Mouse (Mus musculus): ENCODE results near the gene Il27. TPM values are rescaled to one million over a fixed set of nuclear protein-coding genes. Genes with fewer than 3 reads are reported as not detected.

The Il27 gene
- polyA plus RNA-seq, 1 experiment, result not detected

DNA sequence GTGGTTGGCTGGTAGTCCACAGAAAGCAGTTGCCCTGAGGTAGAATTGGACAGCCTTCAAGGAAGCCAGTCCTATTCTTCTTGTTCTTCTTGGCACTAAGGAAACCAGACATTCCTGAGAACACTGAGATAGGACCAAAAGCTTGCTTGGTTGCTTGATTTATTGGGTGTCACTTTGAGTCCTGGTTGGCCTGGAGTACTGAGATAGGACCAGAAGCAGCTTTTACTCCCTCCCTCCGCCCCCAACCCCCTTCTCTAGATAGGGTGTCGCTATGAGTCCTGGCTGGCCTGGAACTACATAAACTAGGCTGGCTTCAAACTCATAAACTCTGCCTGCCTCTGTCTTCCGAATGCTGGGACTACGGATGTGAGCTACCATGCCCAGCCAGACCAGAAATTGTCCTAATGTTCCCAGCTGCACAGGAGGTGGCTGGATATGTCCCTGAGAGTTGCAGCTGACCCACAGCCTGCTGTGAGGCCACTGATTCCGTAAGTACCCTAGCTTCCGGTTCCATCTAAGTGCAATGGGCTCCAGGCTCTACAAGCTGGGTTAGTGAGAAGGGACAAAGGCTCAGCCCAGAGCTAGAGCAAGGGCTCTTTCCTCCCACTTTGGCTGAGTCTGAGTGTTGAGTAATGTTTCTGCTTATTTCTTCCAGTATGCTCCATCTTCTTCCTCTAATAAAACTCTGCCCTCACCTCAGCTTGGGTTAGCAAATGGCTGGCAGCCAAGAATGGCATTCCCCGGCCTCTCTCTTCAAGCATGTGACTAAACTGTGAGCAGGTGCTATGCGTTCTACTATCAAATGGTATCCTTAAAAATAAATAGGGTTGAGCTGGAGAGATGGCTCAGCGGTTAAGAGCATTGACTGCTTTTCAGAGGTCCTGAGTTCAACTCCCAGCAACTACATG is 27.0 kb upstream of the Il27 start:
- no peak overlapping the region for H3K27ac ChIP-seq (ENCODE audit: insufficient read depth, low read length)
- no peaks in the 10 kb centered on the region for H3K27me3 ChIP-seq (ENCODE audit: control insufficient read depth, insufficient read depth, low read length)
- WGBS, result 72% methylated on average over 9 of the region's 9 CpGs
- DNase-seq, result no peak
- TF ChIP-seq CTCF (IDR thresholded peaks at IDR 0.05; ENCODE audit: borderline replicate concordance, insufficient read depth, low read depth, low read length), result no peak
- TF ChIP-seq POLR2A (IDR thresholded peaks at IDR 0.05; ENCODE audit: borderline replicate concordance, insufficient read depth, low read length), result no peak
- no peak overlapping the region for H3K4me3 ChIP-seq (replicated peaks; ENCODE audit: insufficient read depth, low read depth, low read length)
- peaks cover 4% of the 10 kb centered on the region; the same call in 1 of the 2 replicates for H3K4me1 ChIP-seq (ENCODE audit: control insufficient read depth, insufficient read depth, low read length)

- Histone ChIP-seq H3K27ac (ENCODE audit: insufficient read depth, low read length) (no peak overlapping the region), H3K4me1 (ENCODE audit: control insufficient read depth, insufficient read depth, low read length) (no peaks in the 10 kb centered on the region), H3K27me3 (ENCODE audit: control insufficient read depth, insufficient read depth, low read length) (no peaks in the 10 kb centered on the region), H3K4me3 (replicated peaks; ENCODE audit: insufficient read depth, low read depth, low read length) (no peak overlapping the region)
- no peak for TF ChIP-seq POLR2A (IDR thresholded peaks at IDR 0.05; ENCODE audit: borderline replicate concordance, insufficient read depth, low read length)
- TF ChIP-seq CTCF (IDR thresholded peaks at IDR 0.05; ENCODE audit: borderline replicate concordance, insufficient read depth, low read depth, low read length), result no peak
- WGBS, result 75% methylated on average over 10 of the region's 10 CpGs
- no peak for DNase-seq
Measured at GRCm38 (mm10) chr7:126619559-126620275, 25.0 kb upstream of the Il27 start.

DNA sequence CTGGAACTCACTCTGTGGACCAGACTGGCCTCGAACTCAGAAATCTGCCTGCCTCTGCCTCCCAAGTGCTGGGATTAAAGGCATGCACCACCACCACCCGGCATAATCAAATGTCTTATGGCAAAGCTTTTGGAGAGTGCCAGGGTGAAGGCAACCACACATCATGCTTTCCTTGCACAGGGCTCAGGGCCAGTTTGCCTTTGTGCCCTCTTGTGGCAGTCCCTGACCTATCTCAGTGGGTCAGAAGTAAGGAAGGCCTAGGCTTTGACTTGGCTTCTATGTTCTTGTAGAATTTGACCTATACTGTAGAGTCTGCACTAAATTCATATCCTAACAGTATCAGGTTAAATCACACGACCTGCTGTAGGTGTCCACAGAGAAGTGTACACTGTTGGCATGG is 22.0 kb upstream of the Il27 start:
- TF ChIP-seq POLR2A (IDR thresholded peaks at IDR 0.05; ENCODE audit: borderline replicate concordance, insufficient read depth, low read length) (no peak), CTCF (IDR thresholded peaks at IDR 0.05; ENCODE audit: borderline replicate concordance, insufficient read depth, low read depth, low read length) (no peak)
- H3K4me1 ChIP-seq (ENCODE audit: control insufficient read depth, insufficient read depth, low read length), result no peaks in the 10 kb centered on the region
- WGBS, result 60% methylated on average over 3 of the region's 3 CpGs
- H3K4me3 ChIP-seq (replicated peaks; ENCODE audit: insufficient read depth, low read depth, low read length), result no peak overlapping the region
- no peak for DNase-seq
- no peak overlapping the region for H3K27ac ChIP-seq (ENCODE audit: insufficient read depth, low read length)
- no peaks in the 10 kb centered on the region for H3K27me3 ChIP-seq (ENCODE audit: control insufficient read depth, insufficient read depth, low read length)

GRCm38 (mm10) chr7:126612736-126613135 is 18.0 kb upstream of the Il27 start:
- TF ChIP-seq POLR2A (IDR thresholded peaks at IDR 0.05; ENCODE audit: borderline replicate concordance, insufficient read depth, low read length) (no peak), CTCF (IDR thresholded peaks at IDR 0.05; ENCODE audit: borderline replicate concordance, insufficient read depth, low read depth, low read length) (no peak)
- no peak for DNase-seq
- H3K27me3 ChIP-seq (ENCODE audit: control insufficient read depth, insufficient read depth, low read length), result no peaks in the 10 kb centered on the region
- H3K27ac ChIP-seq (ENCODE audit: insufficient read depth, low read length), result no peak overlapping the region
- 75% methylated on average over 3 of the region's 3 CpGs for WGBS
- no peak overlapping the region for H3K4me3 ChIP-seq (replicated peaks; ENCODE audit: insufficient read depth, low read depth, low read length)
- H3K4me1 ChIP-seq (ENCODE audit: control insufficient read depth, insufficient read depth, low read length), result no peaks in the 10 kb centered on the region

DNA sequence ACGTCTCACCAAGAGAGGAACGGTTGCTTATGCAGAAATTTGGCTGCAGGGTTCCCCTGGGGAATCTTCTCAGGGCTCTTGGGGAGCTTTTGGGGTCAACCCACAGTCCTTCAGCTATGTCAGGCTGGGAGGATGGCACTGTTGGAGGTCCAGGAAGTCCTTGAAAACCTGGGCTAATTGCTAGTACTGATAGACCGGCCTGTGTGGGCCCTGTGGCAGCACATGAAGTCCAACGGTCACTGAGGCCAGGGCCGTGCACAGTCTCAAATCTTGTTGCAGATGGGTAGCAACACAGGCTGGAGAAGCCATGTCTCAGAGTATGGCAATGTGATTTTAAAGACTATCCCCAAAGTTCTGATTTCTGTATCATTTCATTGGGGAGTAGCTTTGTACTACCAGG is 13.1 kb upstream of the Il27 start:
- Histone ChIP-seq H3K4me1 (ENCODE audit: control insufficient read depth, insufficient read depth, low read length) (no peaks in the 10 kb centered on the region), H3K27me3 (ENCODE audit: control insufficient read depth, insufficient read depth, low read length) (no peaks in the 10 kb centered on the region), H3K27ac (ENCODE audit: insufficient read depth, low read length) (no peak overlapping the region), H3K4me3 (replicated peaks; ENCODE audit: insufficient read depth, low read depth, low read length) (no peak overlapping the region)
- DNase-seq, result no peak
- 84% methylated on average over 5 of the region's 5 CpGs for WGBS
- TF ChIP-seq CTCF (IDR thresholded peaks at IDR 0.05; ENCODE audit: borderline replicate concordance, insufficient read depth, low read depth, low read length) (no peak), POLR2A (IDR thresholded peaks at IDR 0.05; ENCODE audit: borderline replicate concordance, insufficient read depth, low read length) (no peak)

DNA sequence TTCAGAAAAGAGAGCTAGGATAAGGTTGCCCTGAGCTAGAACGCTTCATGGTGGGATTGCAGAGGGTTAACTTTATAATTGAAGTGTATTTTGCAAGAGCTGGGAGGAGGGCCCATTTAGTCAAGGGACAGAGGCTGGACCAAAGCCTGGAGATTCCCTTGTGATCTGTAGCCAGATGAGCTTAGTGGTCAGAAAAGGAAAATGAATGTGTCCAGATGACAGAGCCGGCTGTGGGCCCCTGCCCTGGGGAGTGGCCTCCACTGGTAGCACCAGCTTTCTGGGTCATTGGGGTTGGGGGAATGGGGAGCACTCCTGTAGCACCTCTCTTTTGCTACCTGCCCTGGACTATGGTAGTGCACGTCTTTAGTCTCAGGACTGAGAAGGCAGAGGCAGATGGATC is 12.3 kb upstream of the Il27 start:
- TF ChIP-seq POLR2A (IDR thresholded peaks at IDR 0.05; ENCODE audit: borderline replicate concordance, insufficient read depth, low read length), result no peak
- Histone ChIP-seq H3K4me1 (ENCODE audit: control insufficient read depth, insufficient read depth, low read length) (no peaks in the 10 kb centered on the region), H3K27ac (ENCODE audit: insufficient read depth, low read length) (no peak overlapping the region), H3K4me3 (replicated peaks; ENCODE audit: insufficient read depth, low read depth, low read length) (no peak overlapping the region), H3K27me3 (ENCODE audit: control insufficient read depth, insufficient read depth, low read length) (no peaks in the 10 kb centered on the region)
- 62% methylated on average over 3 of the region's 3 CpGs for WGBS
- DNase-seq, result no peak

DNA sequence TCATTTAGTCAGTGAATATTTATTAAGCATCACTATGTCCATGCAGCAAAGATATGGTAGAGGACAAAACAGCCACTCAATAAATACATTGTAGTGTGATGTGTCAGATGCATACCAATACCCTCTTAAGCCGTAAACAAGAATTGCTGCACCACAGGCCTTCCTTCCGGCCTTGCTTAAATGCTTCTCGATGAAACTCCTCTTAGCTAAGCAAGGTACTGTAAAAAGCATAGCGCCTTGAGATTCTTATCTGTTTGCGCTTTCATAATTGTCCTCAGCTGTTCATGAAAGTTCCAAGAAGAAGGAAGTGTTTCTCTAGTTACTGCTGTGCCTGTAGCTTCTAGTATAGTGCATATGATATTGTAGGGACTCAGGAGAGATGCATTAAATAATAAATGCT is 11.9 kb upstream of the Il27 start:
- no peaks in the 10 kb centered on the region for H3K4me1 ChIP-seq (ENCODE audit: control insufficient read depth, insufficient read depth, low read length)
- H3K4me3 ChIP-seq (replicated peaks; ENCODE audit: insufficient read depth, low read depth, low read length), result no peak overlapping the region
- TF ChIP-seq POLR2A (IDR thresholded peaks at IDR 0.05; ENCODE audit: borderline replicate concordance, insufficient read depth, low read length) (no peak), CTCF (IDR thresholded peaks at IDR 0.05; ENCODE audit: borderline replicate concordance, insufficient read depth, low read depth, low read length) (no peak)
- DNase-seq, result no peak
- H3K27ac ChIP-seq (ENCODE audit: insufficient read depth, low read length), result no peak overlapping the region
- WGBS, result 88% methylated on average over 5 of the region's 5 CpGs
- H3K27me3 ChIP-seq (ENCODE audit: control insufficient read depth, insufficient read depth, low read length), result no peaks in the 10 kb centered on the region

- TF ChIP-seq POLR2A (IDR thresholded peaks at IDR 0.05; ENCODE audit: borderline replicate concordance, insufficient read depth, low read length), result no peak
- TF ChIP-seq CTCF (IDR thresholded peaks at IDR 0.05; ENCODE audit: borderline replicate concordance, insufficient read depth, low read depth, low read length), result no peak
- 90% methylated on average over 3 of the region's 3 CpGs for WGBS
- no peak overlapping the region for H3K27ac ChIP-seq (ENCODE audit: insufficient read depth, low read length)
Measured at GRCm38 (mm10) chr7:126602650-126603049, 7.9 kb upstream of the Il27 start.

More at GRCm38 (mm10) chr7:126602650-126603049, 7.9 kb upstream of the Il27 start:
- no peak for DNase-seq
- Histone ChIP-seq H3K4me3 (replicated peaks; ENCODE audit: insufficient read depth, low read depth, low read length) (no peak overlapping the region), H3K4me1 (ENCODE audit: control insufficient read depth, insufficient read depth, low read length) (no peaks in the 10 kb centered on the region), H3K27me3 (ENCODE audit: control insufficient read depth, insufficient read depth, low read length) (no peaks in the 10 kb centered on the region)

Measured in cerebellum, adult 2 months (tissue).